Mouse (Mus musculus) heart, embryonic 10.5 days (tissue): ENCODE measurements around the gene Washc2. TPM values are rescaled to one million over a fixed set of nuclear protein-coding genes. Genes with fewer than 3 reads are reported as not detected.

ENCODE experiments used
- polyA plus RNA-seq: library from polyadenylated mRNA; unstranded; fragments of >200 nt; fragmentation: Nextera tagmentation; extraction: Ambion mirVana; gene quantifications from 2 replicates; pipeline ENCODE4 v1.2.1, GENCODE M21; 2016

Gene Washc2
- polyA plus RNA-seq, 1 experiment from 2014 or later, result 41.4 TPM

Other genes with a start within 250 kb of the Washc2 start
- 42.9 and 61.7 TPM in 2 replicates for gene Plxnd1, start 213.0 kb upstream of the Washc2 start, polyA plus RNA-seq
- gene Tmcc1, start 14.6 kb upstream of the Washc2 start, polyA plus RNA-seq, result 10.9 and 11.9 TPM in 2 replicates
- gene Zfand4, start 56.2 kb downstream of the Washc2 start, polyA plus RNA-seq, result 3.5 and 4.1 TPM in 2 replicates
- 25.8 and 29.6 TPM in 2 replicates for gene March8, start 130.0 kb downstream of the Washc2 start, polyA plus RNA-seq